Mouse (Mus musculus): ENCODE measurements at regions not wholly inside any gene's neighbourhood (a gene's known extent, or its start where the extent isn't known, plus 50 kb on each side); places are given as distances from the start of the nearest gene placed in this dataset.

DNA sequence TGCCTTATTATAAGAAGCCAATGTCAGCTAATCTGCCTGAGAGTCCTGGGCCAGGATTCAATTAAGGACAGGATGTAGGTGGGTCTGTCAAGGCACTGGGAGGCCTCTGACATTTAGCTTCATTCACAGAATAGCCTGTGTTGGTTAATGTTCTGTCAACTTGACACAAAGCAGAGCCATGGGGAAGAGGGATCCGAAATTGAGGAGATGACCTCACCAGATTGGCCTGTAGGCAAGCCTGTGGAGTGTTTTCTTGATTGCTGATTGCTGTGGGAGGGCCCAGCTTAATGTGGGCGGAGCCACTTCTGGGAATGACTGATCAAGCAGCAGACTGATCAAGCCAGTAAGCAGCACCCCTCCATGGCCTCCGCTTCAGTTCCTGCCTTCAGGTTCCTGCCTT, 548.5 kb downstream of the Dok5 start:
- TF ChIP-seq USF1 (IDR thresholded peaks at IDR 0.05; ENCODE audit: low read depth) (no peak), POLR2A (IDR thresholded peaks at IDR 0.05; ENCODE audit: insufficient read length, low read depth) (no peak)

Data from myocyte (in vitro differentiated cells).